Comparison of ENCODE assay signal across 14 mouse cellular contexts in genomic region chr12:111353008-111353407, GRCm38 (mm10). TPM values are rescaled to one million over a fixed set of nuclear protein-coding genes. Genes with fewer than 3 reads are reported as not detected.
DNase-seq lines count a peak whose midpoint lies in the region; ATAC-seq lines count a peak whose summit lies in the region.
"Had no signal": no experiment of that assay in that cellular context is flagged by ENCODE, and none has a peak within 500 bp of the region (broad histone marks: within the 10 kb centered on the region; RNA-seq: fewer than 3 reads in every experiment).

No protein-coding gene starts in this region.

- no peak for DNase-seq in kidney, postnatal 14 days
- no peak for DNase-seq in neural tube, embryonic 10.5 days (ENCODE audit: extremely low spot score, low spot score)
- no peak for DNase-seq in spleen, postnatal 36 days (ENCODE audit: low spot score in 2 of 2)
- no peak for DNase-seq in left cerebral cortex, postnatal 4 days
- DNase-seq: cerebellum, postnatal 36 days; layer of hippocampus, adult 9-11 months; thymus, postnatal 36 days had no signal

- H3K9ac ChIP-seq in kidney, embryonic 16.5 days (replicated peaks; ENCODE audit: low read length): no peak overlapping the region
- no peak overlapping the region; the same call in 1 of the 2 replicates for H3K9ac ChIP-seq in neural tube, embryonic 13.5 days
- H3K9ac ChIP-seq in midbrain, embryonic 12.5 days (replicated peaks): no peak overlapping the region
- H3K9ac ChIP-seq: limb, embryonic 15.5 days had no signal

- ATAC-seq in kidney, embryonic 16.5 days (ENCODE audit: low FRiP score, low TSS enrichment): no peak
- ATAC-seq in neural tube, embryonic 13.5 days (ENCODE audit: low read depth): no peak
- ATAC-seq in midbrain, embryonic 12.5 days (ENCODE audit: low FRiP score, low read depth): no peak
- ATAC-seq in megakaryocyte-erythroid progenitor cell, adult 5-6 weeks (replicated peaks; ENCODE audit: low FRiP score, low TSS enrichment, poor library complexity, severe bottlenecking): no peak

- H3K4me3 ChIP-seq in kidney, embryonic 16.5 days (ENCODE audit: low read length): no peak overlapping the region
- H3K4me3 ChIP-seq in neural tube, embryonic 13.5 days: no peak overlapping the region
- no peak overlapping the region for H3K4me3 ChIP-seq in midbrain, embryonic 12.5 days
- H3K4me3 ChIP-seq: limb, embryonic 15.5 days had no signal

- no peaks in the 10 kb centered on the region for H3K27me3 ChIP-seq in kidney, embryonic 16.5 days (ENCODE audit: insufficient read depth, low read length)
- no peaks in the 10 kb centered on the region for H3K27me3 ChIP-seq in neural tube, embryonic 13.5 days
- H3K27me3 ChIP-seq in midbrain, embryonic 12.5 days: no peaks in the 10 kb centered on the region
- H3K27me3 ChIP-seq: limb, embryonic 15.5 days had no signal

- H3K4me2 ChIP-seq in kidney, embryonic 16.5 days (replicated peaks; ENCODE audit: low read depth, low read length): no peak overlapping the region
- no peak overlapping the region for H3K4me2 ChIP-seq in neural tube, embryonic 13.5 days
- H3K4me2 ChIP-seq in midbrain, embryonic 12.5 days (replicated peaks): no peak overlapping the region
- H3K4me2 ChIP-seq: limb, embryonic 15.5 days had no signal

- intact Hi-C loops in left cerebral cortex, postnatal 4 days (cut with DNase I): no loop called here

- WGBS in kidney, embryonic 16.5 days: 76% methylated on average over 11 of the region's 11 CpGs
- WGBS in neural tube, embryonic 13.5 days: 76% methylated on average over 11 of the region's 11 CpGs
- 91% methylated on average over 11 of the region's 11 CpGs for WGBS in midbrain, embryonic 12.5 days

- H3K9me3 ChIP-seq in kidney, embryonic 16.5 days (ENCODE audit: low read length): no peaks in the 10 kb centered on the region
- no peaks in the 10 kb centered on the region for H3K9me3 ChIP-seq in neural tube, embryonic 13.5 days
- no peaks in the 10 kb centered on the region for H3K9me3 ChIP-seq in midbrain, embryonic 12.5 days
- H3K9me3 ChIP-seq: limb, embryonic 15.5 days had no signal

- H3K27ac ChIP-seq in kidney, embryonic 16.5 days (ENCODE audit: low read length): peak overlapping the region; percentile 75
- peak overlapping the region; percentile 57; the same call in 1 of the 2 replicates for H3K27ac ChIP-seq in neural tube, embryonic 13.5 days (replicated peaks)
- H3K27ac ChIP-seq in midbrain, embryonic 12.5 days (replicated peaks): 0 out of 2 replicates have a peak overlapping the region, but pooled peaks have one; percentile 39
- H3K27ac ChIP-seq: limb, embryonic 15.5 days had no signal

- H3K4me1 ChIP-seq in kidney, embryonic 16.5 days (ENCODE audit: insufficient read depth, low read length): peaks cover 48% of the 10 kb centered on the region
- H3K4me1 ChIP-seq in neural tube, embryonic 13.5 days (replicated peaks): peaks cover 67% of the 10 kb centered on the region
- H3K4me1 ChIP-seq in midbrain, embryonic 12.5 days: peaks cover 33% of the 10 kb centered on the region

- H3K36me3 ChIP-seq in kidney, embryonic 16.5 days (ENCODE audit: insufficient read depth, low read length): no peaks in the 10 kb centered on the region
- H3K36me3 ChIP-seq in neural tube, embryonic 13.5 days: 0 out of 2 replicates have a peak, but pooled peaks cover 2% of the 10 kb centered on the region
- 0 out of 2 replicates have a peak, but pooled peaks cover 6% of the 10 kb centered on the region for H3K36me3 ChIP-seq in midbrain, embryonic 12.5 days
- H3K36me3 ChIP-seq: limb, embryonic 15.5 days had no signal

RNA-seq across cellular contexts. Expression of gene Cdc42bpb, which starts 24.5 kb away (rescaled TPM):
- 40.6 and 45.2 TPM in 2 replicates for polyA plus RNA-seq in kidney, embryonic 16.5 days (2015; fragmentation: Nextera tagmentation; extraction: Ambion mirVana)
- 34.0 and 41.4 TPM in 2 replicates for polyA plus RNA-seq in neural tube, embryonic 13.5 days (2015; fragmentation: Nextera tagmentation; extraction: Ambion mirVana)
- 39.4 and 40.5 TPM in 2 replicates for polyA plus RNA-seq in midbrain, embryonic 12.5 days (2016; fragmentation: Nextera tagmentation; extraction: Ambion mirVana)
- 100 to 1,000 TPM; 153 to 168 TPM for total RNA-seq in left cerebral cortex, postnatal 4 days (2021)
- 7.9 and 11.5 TPM in 2 replicates for total RNA-seq in megakaryocyte-erythroid progenitor cell, adult 5-6 weeks (2014; fragmentation: Nextera tagmentation)
- 2.6 and 9.6 TPM in 2 replicates for total RNA-seq in megakaryocyte-erythroid progenitor cell, adult 5-6 weeks (2017)

RNA-seq across cellular contexts. Expression of gene Lbhd2, which starts 53.6 kb away (rescaled TPM):
- 4.6 and 5.5 TPM in 2 replicates for polyA plus RNA-seq in kidney, embryonic 16.5 days (2015; fragmentation: Nextera tagmentation; extraction: Ambion mirVana)
- polyA plus RNA-seq in neural tube, embryonic 13.5 days (2015; fragmentation: Nextera tagmentation; extraction: Ambion mirVana): 1.4 TPM in 1 of 2 replicates, not detected in the other
- polyA plus RNA-seq in midbrain, embryonic 12.5 days (2016; fragmentation: Nextera tagmentation; extraction: Ambion mirVana): 0.47 TPM in 1 of 2 replicates, not detected in the other
- 1 to 10 TPM; 1.4 to 4.0 TPM for total RNA-seq in left cerebral cortex, postnatal 4 days (2021)
- total RNA-seq in megakaryocyte-erythroid progenitor cell, adult 5-6 weeks (2014; fragmentation: Nextera tagmentation): not detected in 2 replicates
- total RNA-seq in megakaryocyte-erythroid progenitor cell, adult 5-6 weeks (2017): not detected in 2 replicates
- total RNA-seq: gastrocnemius, postnatal 25 days; hematopoietic stem cell, adult 5-6 weeks had no signal
